Comparison of ENCODE assay signal across 8 mouse cellular contexts in the genomic region with DNA sequence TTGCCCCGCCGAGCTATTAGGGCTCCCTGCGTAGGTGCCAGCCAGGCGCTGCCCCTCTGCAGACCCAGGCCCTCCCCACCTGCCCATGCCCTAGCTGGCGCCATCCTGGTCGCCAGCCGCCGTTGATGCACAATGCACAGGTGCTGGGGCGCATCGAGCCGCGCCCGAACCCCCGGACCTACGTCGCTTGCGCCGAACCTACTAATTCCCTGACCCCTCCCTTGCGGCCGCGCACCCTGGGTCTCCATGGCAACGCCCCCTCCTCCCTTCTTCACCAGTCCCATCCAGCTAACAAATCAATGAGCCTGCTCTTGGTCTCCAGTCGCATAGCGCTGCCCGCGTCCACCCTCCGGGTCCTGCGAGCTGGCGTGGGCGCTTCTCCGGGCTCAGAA. TPM values are rescaled to one million over a fixed set of nuclear protein-coding genes. Genes with fewer than 3 reads are reported as not detected.
DNase-seq lines count a peak whose midpoint lies in the region; ATAC-seq and TF ChIP-seq lines count a peak whose summit lies in the region.

No protein-coding gene starts in this region.

- H3K4me2 ChIP-seq in kidney, embryonic 16.5 days (replicated peaks; ENCODE audit: low read depth, low read length): peak overlapping the region; percentile 99

- H3K27ac ChIP-seq in kidney, embryonic 16.5 days (ENCODE audit: low read length): no peak overlapping the region
- no peak overlapping the region for H3K27ac ChIP-seq in embryonic fibroblast, embryonic 13.5 days (ENCODE audit: insufficient read depth, low read length)
- peak overlapping the region; percentile 44 for H3K27ac ChIP-seq in olfactory bulb, adult 2 months (ENCODE audit: insufficient read depth, low read depth, low read length)

- H3K9ac ChIP-seq in kidney, embryonic 16.5 days (replicated peaks; ENCODE audit: low read length): peak overlapping the region; percentile 73

- peak; percentile 79 for ATAC-seq in kidney, embryonic 16.5 days (ENCODE audit: low FRiP score, low TSS enrichment)

- H3K27me3 ChIP-seq in kidney, embryonic 16.5 days (ENCODE audit: insufficient read depth, low read length): peaks cover 80% of the 10 kb centered on the region

- no peak for TF ChIP-seq CTCF in embryonic fibroblast, embryonic 13.5 days (IDR thresholded peaks at IDR 0.05; ENCODE audit: borderline replicate concordance, insufficient read depth, low read length)
- TF ChIP-seq CTCF in olfactory bulb, adult 2 months (IDR thresholded peaks at IDR 0.05; ENCODE audit: insufficient read depth, low read depth, low read length): no peak

- TF ChIP-seq POLR2A in embryonic fibroblast, embryonic 13.5 days (IDR thresholded peaks at IDR 0.05; ENCODE audit: low read depth, low read length): no peak
- TF ChIP-seq POLR2A in olfactory bulb, adult 2 months (IDR thresholded peaks at IDR 0.05; ENCODE audit: insufficient read depth, low read depth, low read length): no peak; the same call in 1 of the 2 replicates

- peak overlapping the region; percentile 56 for H3K4me3 ChIP-seq in kidney, embryonic 16.5 days (ENCODE audit: low read length)
- peak overlapping the region; percentile 49 for H3K4me3 ChIP-seq in embryonic fibroblast, embryonic 13.5 days (ENCODE audit: insufficient read depth, low read length)
- H3K4me3 ChIP-seq in olfactory bulb, adult 2 months (ENCODE audit: insufficient read depth, low read depth, low read length): peak overlapping the region; percentile 62

- H3K36me3 ChIP-seq in kidney, embryonic 16.5 days (ENCODE audit: insufficient read depth, low read length): peaks cover 10% of the 10 kb centered on the region

- H3K9me3 ChIP-seq in kidney, embryonic 16.5 days (ENCODE audit: low read length): no peaks in the 10 kb centered on the region

- no peak for DNase-seq in kidney, adult 11 months
- DNase-seq in MN1 (ENCODE audit: low spot score): peak; percentile 80
- peak; percentile 31 for DNase-seq in liver
- no peak for DNase-seq in gastrocnemius, adult 8-10 months (ENCODE audit: low spot score in 2 of 2)
- no peak for DNase-seq in frontal cortex, postnatal 36 days (ENCODE audit: low spot score in 2 of 2)

- 0% methylated on average over 30 of the region's 31 CpGs for WGBS in kidney, embryonic 16.5 days
- under 1% methylated on average over 31 of the region's 31 CpGs for WGBS in olfactory bulb, adult 2 months

- H3K4me1 ChIP-seq in kidney, embryonic 16.5 days (ENCODE audit: insufficient read depth, low read length): peaks cover 50% of the 10 kb centered on the region
- H3K4me1 ChIP-seq in embryonic fibroblast, embryonic 13.5 days (ENCODE audit: control insufficient read depth, insufficient read depth, low read length): peaks cover 3% of the 10 kb centered on the region; the same call in 1 of the 2 replicates
- H3K4me1 ChIP-seq in olfactory bulb, adult 2 months (ENCODE audit: control insufficient read depth, insufficient read depth, low read length): peaks cover 44% of the 10 kb centered on the region

RNA-seq across cellular contexts. Expression of gene Cbx8, which starts 0.6 kb away (rescaled TPM):
- 8.2 and 8.5 TPM in 2 replicates for polyA plus RNA-seq in kidney, embryonic 16.5 days (2015; fragmentation: Nextera tagmentation; extraction: Ambion mirVana)
- 3.9 and 4.2 TPM in 2 replicates for polyA plus RNA-seq in embryonic fibroblast, embryonic 13.5 days (2011; ENCODE audit: insufficient read length, low read depth, missing spikeins)
- polyA plus RNA-seq in olfactory bulb, adult 2 months (2012; ENCODE audit: insufficient read depth, insufficient read length, low replicate concordance, missing spikeins): not detected in 2 replicates
- total RNA-seq in gastrocnemius, adult 8-10 months (2022): 1 to 10 TPM; 1.1 to 3.3 (median 2.5) TPM

RNA-seq across cellular contexts. Expression of gene Cbx2, which starts 18.6 kb away (rescaled TPM):
- 35.5 and 37.3 TPM in 2 replicates for polyA plus RNA-seq in kidney, embryonic 16.5 days (2015; fragmentation: Nextera tagmentation; extraction: Ambion mirVana)
- 4.7 and 6.9 TPM in 2 replicates for polyA plus RNA-seq in embryonic fibroblast, embryonic 13.5 days (2011; ENCODE audit: insufficient read length, low read depth, missing spikeins)
- polyA plus RNA-seq in olfactory bulb, adult 2 months (2012; ENCODE audit: insufficient read depth, insufficient read length, low replicate concordance, missing spikeins): not detected in 2 replicates
- total RNA-seq in gastrocnemius, adult 8-10 months (2022): 1 to 10 TPM in 1 of 4 experiments, under 1 TPM in 3; 0.29 to 1.1 (median 0.68) TPM

RNA-seq across cellular contexts. Expression of gene Cbx4, which starts 44.7 kb away (rescaled TPM):
- 9.9 and 10.9 TPM in 2 replicates for polyA plus RNA-seq in kidney, embryonic 16.5 days (2015; fragmentation: Nextera tagmentation; extraction: Ambion mirVana)
- 11.2 and 11.8 TPM in 2 replicates for polyA plus RNA-seq in embryonic fibroblast, embryonic 13.5 days (2011; ENCODE audit: insufficient read length, low read depth, missing spikeins)
- not detected in 2 replicates for polyA plus RNA-seq in olfactory bulb, adult 2 months (2012; ENCODE audit: insufficient read depth, insufficient read length, low replicate concordance, missing spikeins)
- 1 to 10 TPM; 2.1 to 3.0 (median 2.2) TPM for total RNA-seq in gastrocnemius, adult 8-10 months (2022)

RNA-seq across cellular contexts. Expression of gene Enpp7, which starts 53.3 kb away (rescaled TPM):
- polyA plus RNA-seq in kidney, embryonic 16.5 days (2015; fragmentation: Nextera tagmentation; extraction: Ambion mirVana): not detected in 2 replicates
- polyA plus RNA-seq in embryonic fibroblast, embryonic 13.5 days (2011; ENCODE audit: insufficient read length, low read depth, missing spikeins): not detected in 2 replicates
- polyA plus RNA-seq in olfactory bulb, adult 2 months (2012; ENCODE audit: insufficient read depth, insufficient read length, low replicate concordance, missing spikeins): not detected in 2 replicates
- not detected for total RNA-seq in gastrocnemius, adult 8-10 months (2022)

Comparison
In these comparisons a context has a peak if more than half of its experiments do, and no peak if none do; other contexts are left out.
1. DNase-seq: peak in MN1 (single experiment) and liver (single experiment); none in kidney, adult 11 months (single experiment), gastrocnemius, adult 8-10 months (0 of 2) and frontal cortex, postnatal 36 days (0 of 2).
2. Peak in every context shown above with its lines, with median percentiles within 50 percentile points of each other: H3K4me3 ChIP-seq.